Mouse (Mus musculus) forebrain, embryonic 14.5 days (tissue): ENCODE measurements around the gene Cpped1. TPM values are rescaled to one million over a fixed set of nuclear protein-coding genes. Genes with fewer than 3 reads are reported as not detected.
A peak's percentile ranks its signal among the peaks of the same experiment; 100 is the strongest.

ENCODE experiments used
- ATAC-seq: fragments of 200-750 bp; cut with Nextera tagmentation; 2 replicates; pipeline ENCODE4 v1.8.0; 2017; ENCODE audit warnings: mild to moderate bottlenecking, moderate library complexity
- DNase-seq: peaks from one replicate; pipeline ENCODE4 v3.0.0-alpha.2; 2015; ENCODE audit warnings: low spot score
- H3K27ac ChIP-seq: fragments of 300-500 bp; sonication (generic); 2 replicates; pipeline ENCODE4 v1.5.1; 2014; ENCODE audit warnings: low read depth, mild to moderate bottlenecking, control low read depth, low read length, moderate library complexity
- H3K27me3 ChIP-seq: fragments of 300-500 bp; sonication (generic); replicated peaks from 2 replicates; pipeline ENCODE4 v1.6.1; 2014; ENCODE audit warnings: low read length, control low read depth, mixed read lengths; ENCODE audit not compliant: control insufficient read depth, insufficient read depth
- H3K36me3 ChIP-seq: fragments of 300-500 bp; sonication (generic); 2 replicates; pipeline ENCODE4 v1.6.1; 2014; ENCODE audit warnings: low read length, control low read depth; ENCODE audit not compliant: control insufficient read depth, insufficient read depth
- H3K4me1 ChIP-seq: fragments of 300-500 bp; sonication (generic); 2 replicates; pipeline ENCODE4 v1.6.1; 2014; ENCODE audit warnings: antibody characterized with exemption, low read length, control low read depth; ENCODE audit not compliant: control insufficient read depth, insufficient read depth
- H3K4me2 ChIP-seq: fragments of 300-500 bp; sonication (generic); 2 replicates; pipeline ENCODE4 v1.6.1; 2014; ENCODE audit warnings: mild to moderate bottlenecking, control low read depth, low read length
- H3K4me3 ChIP-seq: fragments of 300-500 bp; sonication (generic); 2 replicates; pipeline ENCODE4 v1.5.1; 2014; ENCODE audit warnings: low read depth, low read length, control low read depth
- H3K9ac ChIP-seq: fragments of 300-500 bp; sonication (generic); 2 replicates; pipeline ENCODE4 v1.6.1; 2014; ENCODE audit warnings: mild to moderate bottlenecking, low read length, control low read depth, moderate library complexity
- H3K9me3 ChIP-seq: fragments of 300-500 bp; sonication (generic); replicated peaks from 2 replicates; pipeline ENCODE4 v1.6.1; 2016; ENCODE audit warnings: low read length, control low read depth, mixed read lengths; ENCODE audit not compliant: control insufficient read depth
- WGBS: fragments of 180-500 bp; shearing (Covaris S2); extraction: QIAGEN DNeasy Blood & Tissue Kit; methylation state at CpG from one replicate; pipeline ENCODE4 v1.1.7; 2014; 5-methylcytosine and 5-hydroxymethylcytosine counted together
- polyA plus RNA-seq: library from polyadenylated mRNA; unstranded; fragments of >200 nt; fragmentation: Nextera tagmentation; extraction: Ambion mirVana; gene quantifications from 2 replicates; pipeline ENCODE4 v1.2.1, GENCODE M21; 2014

Cpped1 gene
- polyA plus RNA-seq, result 18.7 and 19.8 TPM in 2 replicates

- H3K4me3 ChIP-seq, result peak within 1 kb of the TSS; percentile 59
- H3K4me2 ChIP-seq, result peak within 1 kb of the TSS; percentile 64
- H3K9ac ChIP-seq, result peak within 1 kb of the TSS; percentile 76
- H3K27ac ChIP-seq, result peak within 1 kb of the TSS; percentile 58; the same call in 1 of the 2 replicates
- no peaks in the 10 kb centered on the region for H3K9me3 ChIP-seq
- DNase-seq, result peak; percentile 88
- no peaks in the 10 kb centered on the region for H3K27me3 ChIP-seq
- under 1% methylated on average over 32 of the region's 32 CpGs for WGBS
- ATAC-seq, result peak; percentile 95
- H3K36me3 ChIP-seq, result no peaks in the 10 kb centered on the region
- peaks cover 10% of the 10 kb centered on the region for H3K4me1 ChIP-seq
Measured at GRCm38 (mm10) chr16:11909035-11909591, at the start of gene Cpped1. Cpped1 (minus strand) TSS chr16:11909445.

GRCm38 (mm10) chr16:11940477-11940876 lies 31.2 kb upstream of the Cpped1 start:
- peak; percentile 46 for DNase-seq
- H3K9me3 ChIP-seq, result no peaks in the 10 kb centered on the region
- ATAC-seq, result no peak

GRCm38 (mm10) chr16:11910801-11911200 lies 1.6 kb upstream of the Cpped1 start:
- H3K27ac ChIP-seq, result no peak overlapping the region
- DNase-seq (no peak), ATAC-seq (no peak)

More at GRCm38 (mm10) chr16:11940477-11940876, 31.2 kb upstream of the Cpped1 start:
- Histone ChIP-seq H3K36me3 (no peaks in the 10 kb centered on the region), H3K4me2 (no peak overlapping the region), H3K9ac (no peak overlapping the region), H3K4me3 (no peak overlapping the region), H3K4me1 (no peaks in the 10 kb centered on the region), H3K27ac (no peak overlapping the region), H3K27me3 (no peaks in the 10 kb centered on the region)

GRCm38 (mm10) chr16:11909817-11910216 lies 572 bp upstream of the Cpped1 start:
- Histone ChIP-seq H3K27me3 (no peaks in the 10 kb centered on the region), H3K36me3 (no peaks in the 10 kb centered on the region), H3K9ac (no peak overlapping the region), H3K4me3 (no peak overlapping the region), H3K4me2 (no peak overlapping the region), H3K27ac (no peak overlapping the region), H3K4me1 (peaks cover 10% of the 10 kb centered on the region), H3K9me3 (no peaks in the 10 kb centered on the region)
- no peak for ATAC-seq
- WGBS, result 79% methylated on average over 3 of the region's 3 CpGs
- DNase-seq, result no peak

More at GRCm38 (mm10) chr16:11910801-11911200, 1.6 kb upstream of the Cpped1 start:
- no peaks in the 10 kb centered on the region for H3K9me3 ChIP-seq
- H3K4me3 ChIP-seq, result no peak overlapping the region
- H3K4me2 ChIP-seq, result no peak overlapping the region
- H3K36me3 ChIP-seq, result no peaks in the 10 kb centered on the region
- 92% methylated on average over 3 of the region's 3 CpGs for WGBS
- H3K27me3 ChIP-seq, result no peaks in the 10 kb centered on the region
- H3K9ac ChIP-seq, result no peak overlapping the region
- peaks cover 10% of the 10 kb centered on the region for H3K4me1 ChIP-seq

- H3K27me3 ChIP-seq, result no peaks in the 10 kb centered on the region
- H3K9me3 ChIP-seq, result no peaks in the 10 kb centered on the region
- H3K4me2 ChIP-seq, result peak overlapping the region; percentile 64
- peak overlapping the region; percentile 76 for H3K9ac ChIP-seq
- peak overlapping the region; percentile 58; the same call in 1 of the 2 replicates for H3K27ac ChIP-seq
- peak overlapping the region; percentile 59 for H3K4me3 ChIP-seq
- 23% methylated on average over 11 of the region's 11 CpGs for WGBS
- H3K4me1 ChIP-seq, result peaks cover 10% of the 10 kb centered on the region
- no peaks in the 10 kb centered on the region for H3K36me3 ChIP-seq
- no peak for DNase-seq
- ATAC-seq, result peak; percentile 66
Measured at GRCm38 (mm10) chr16:11908461-11909014, 707 bp downstream of the Cpped1 start.

GRCm38 (mm10) chr16:11907816-11908215 lies 1.4 kb downstream of the Cpped1 start:
- H3K4me3 ChIP-seq, result no peak overlapping the region
- WGBS, result 73% methylated on average over 4 of the region's 4 CpGs
- no peak for ATAC-seq
- H3K27ac ChIP-seq, result no peak overlapping the region
- no peaks in the 10 kb centered on the region for H3K36me3 ChIP-seq
- H3K27me3 ChIP-seq, result no peaks in the 10 kb centered on the region
- no peak overlapping the region for H3K9ac ChIP-seq
- no peaks in the 10 kb centered on the region for H3K9me3 ChIP-seq
- no peak for DNase-seq
- peaks cover 10% of the 10 kb centered on the region for H3K4me1 ChIP-seq
- peak overlapping the region; percentile 64; the same call in 1 of the 2 replicates for H3K4me2 ChIP-seq

GRCm38 (mm10) chr16:11906906-11907305 lies 2.3 kb downstream of the Cpped1 start:
- 78% methylated on average over 1 of the region's 1 CpGs for WGBS
- no peaks in the 10 kb centered on the region for H3K27me3 ChIP-seq
- no peaks in the 10 kb centered on the region for H3K9me3 ChIP-seq
- peaks cover 10% of the 10 kb centered on the region for H3K4me1 ChIP-seq
- no peak overlapping the region for H3K27ac ChIP-seq
- no peaks in the 10 kb centered on the region for H3K36me3 ChIP-seq
- H3K4me3 ChIP-seq, result no peak overlapping the region
- no peak for DNase-seq
- no peak overlapping the region for H3K9ac ChIP-seq
- no peak for ATAC-seq
- no peak overlapping the region for H3K4me2 ChIP-seq

GRCm38 (mm10) chr16:11905216-11905615 lies 4.0 kb downstream of the Cpped1 start:
- no peaks in the 10 kb centered on the region for H3K27me3 ChIP-seq
- ATAC-seq, result no peak
- no peaks in the 10 kb centered on the region for H3K9me3 ChIP-seq
- H3K4me3 ChIP-seq, result no peak overlapping the region
- H3K9ac ChIP-seq, result no peak overlapping the region
- peaks cover 10% of the 10 kb centered on the region for H3K4me1 ChIP-seq
- no peaks in the 10 kb centered on the region for H3K36me3 ChIP-seq
- DNase-seq, result no peak
- no peak overlapping the region for H3K4me2 ChIP-seq
- H3K27ac ChIP-seq, result no peak overlapping the region
- 84% methylated on average over 4 of the region's 4 CpGs for WGBS

- Histone ChIP-seq H3K4me1 (no peaks in the 10 kb centered on the region), H3K27me3 (no peaks in the 10 kb centered on the region), H3K9me3 (no peaks in the 10 kb centered on the region), H3K4me2 (no peak overlapping the region), H3K9ac (no peak overlapping the region), H3K27ac (no peak overlapping the region), H3K4me3 (no peak overlapping the region), H3K36me3 (no peaks in the 10 kb centered on the region)
- ATAC-seq (no peak), DNase-seq (no peak)
- WGBS, result 93% methylated on average over 7 of the region's 7 CpGs
Measured at GRCm38 (mm10) chr16:11902007-11902406, 7.2 kb downstream of the Cpped1 start.
